Mouse (Mus musculus) testis, postnatal 10 days (tissue): Measurements from ENCODE around the gene Ftsj3.
"Not testable (repeated sequence)": the region's sequence is repeated elsewhere in the genome, so short reads cannot be mapped to it uniquely, and the experiment has no call there.

Experiments
- DNase-seq: peaks from one replicate; pipeline ENCODE4 v3.0.0; 2021; ENCODE audit warnings: low spot score

Gene Ftsj3

GRCm38 (mm10) chr11:106268326-106269059, 12.6 kb upstream of the Ftsj3 start:
- peak; percentile 79 for DNase-seq

- DNase-seq, result no peak
Observed at GRCm38 (mm10) chr11:106267871-106268270, 12.0 kb upstream of the Ftsj3 start.

GRCm38 (mm10) chr11:106267311-106267852, 11.5 kb upstream of the Ftsj3 start:
- no peak for DNase-seq

GRCm38 (mm10) chr11:106266431-106266830, 10.6 kb upstream of the Ftsj3 start:
- DNase-seq, result no peak

GRCm38 (mm10) chr11:106265570-106265969, 9.7 kb upstream of the Ftsj3 start:
- DNase-seq, result no peak

- DNase-seq, result no peak
Observed at GRCm38 (mm10) chr11:106264988-106265387, 9.1 kb upstream of the Ftsj3 start.

GRCm38 (mm10) chr11:106263963-106264362, 8.1 kb upstream of the Ftsj3 start:
- no peak for DNase-seq

- peak; percentile 38 for DNase-seq
Observed at GRCm38 (mm10) chr11:106260826-106261450, 5.1 kb upstream of the Ftsj3 start.

GRCm38 (mm10) chr11:106256775-106257174, 896 bp upstream of the Ftsj3 start:
- DNase-seq, result no peak

GRCm38 (mm10) chr11:106255174-106255573, 705 bp downstream of the Ftsj3 start:
- no peak for DNase-seq

GRCm38 (mm10) chr11:106254767-106255166, 1.1 kb downstream of the Ftsj3 start:
- no peak for DNase-seq

GRCm38 (mm10) chr11:106249326-106249725, 6.6 kb downstream of the Ftsj3 start:
- no peak for DNase-seq

GRCm38 (mm10) chr11:106246834-106247233, 9.0 kb downstream of the Ftsj3 start:
- DNase-seq, result no peak

- DNase-seq, result not testable (repeated sequence)
Observed at GRCm38 (mm10) chr11:106233978-106234377, 21.9 kb downstream of the Ftsj3 start.

GRCm38 (mm10) chr11:106220603-106221002, 35.3 kb downstream of the Ftsj3 start:
- DNase-seq, result no peak

GRCm38 (mm10) chr11:106216730-106217490, 39.0 kb downstream of the Ftsj3 start, which contains the start of gene Ddx42:
Gene Ddx42, plus strand, starts transcription at chr11:106216926.
- DNase-seq, result peak; percentile 91

- DNase-seq, result peak; percentile 91
Observed at GRCm38 (mm10) chr11:106215927-106216729, 39.8 kb downstream of the Ftsj3 start, which contains the start of gene Ccdc47. Gene Ccdc47, minus strand, starts transcription at chr11:106216344.

- no peak for DNase-seq
Observed at GRCm38 (mm10) chr11:106215450-106215859, 40.4 kb downstream of the Ftsj3 start.

GRCm38 (mm10) chr11:106214856-106215255, 41.0 kb downstream of the Ftsj3 start:
- DNase-seq, result no peak

GRCm38 (mm10) chr11:106212771-106213170, 43.1 kb downstream of the Ftsj3 start:
- DNase-seq, result no peak

GRCm38 (mm10) chr11:106202123-106202465, 53.8 kb downstream of the Ftsj3 start, which contains the start of gene Strada:
Gene Strada, minus strand, starts transcription at chr11:106202168.
- DNase-seq, result no peak
